Mouse (Mus musculus): Measurements from ENCODE around the gene Aldob.
"Not testable (repeated sequence)": the region's sequence is repeated elsewhere in the genome, so short reads cannot be mapped to it uniquely, and the experiment has no call there.

- TF ChIP-seq CTCF, EP300 (IDR thresholded peaks at IDR 0.05; ENCODE audit: low read depth): not testable (repeated sequence)
Measured at GRCm38 (mm10) chr4:49510236-49510835, 39.0 kb downstream of the Aldob start.
